Mouse (Mus musculus) thymus, adult 18-20 months (tissue): Measurements from ENCODE around the gene Als2.

Source experiments
- DNase-seq, 2 experiments: peaks; one replicate each; pipeline ENCODE4 v3.0.0; 2022; ENCODE audit warnings: mixed read lengths in 2 of 2

Gene Als2

DNA sequence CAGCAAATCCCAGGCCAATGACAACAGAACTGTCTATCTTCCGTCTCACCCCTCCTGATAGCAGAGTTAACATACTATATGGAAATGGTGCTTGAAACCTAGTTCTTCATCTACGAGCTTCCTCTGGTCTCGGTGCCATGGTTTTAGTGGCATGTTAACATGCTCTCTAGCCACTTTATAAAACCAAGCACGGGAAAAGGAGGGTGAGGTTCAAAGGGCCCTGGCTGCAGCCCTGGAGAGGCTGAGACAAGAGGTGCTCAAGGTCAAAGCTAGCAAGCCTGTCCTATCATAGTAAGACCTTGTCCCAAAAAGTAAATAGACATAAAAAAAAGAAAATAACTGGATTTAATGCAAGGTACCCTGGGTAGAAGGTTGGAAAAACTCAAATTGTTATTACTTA lies 25.4 kb downstream of the Als2 start:
- DNase-seq = no peak

DNA sequence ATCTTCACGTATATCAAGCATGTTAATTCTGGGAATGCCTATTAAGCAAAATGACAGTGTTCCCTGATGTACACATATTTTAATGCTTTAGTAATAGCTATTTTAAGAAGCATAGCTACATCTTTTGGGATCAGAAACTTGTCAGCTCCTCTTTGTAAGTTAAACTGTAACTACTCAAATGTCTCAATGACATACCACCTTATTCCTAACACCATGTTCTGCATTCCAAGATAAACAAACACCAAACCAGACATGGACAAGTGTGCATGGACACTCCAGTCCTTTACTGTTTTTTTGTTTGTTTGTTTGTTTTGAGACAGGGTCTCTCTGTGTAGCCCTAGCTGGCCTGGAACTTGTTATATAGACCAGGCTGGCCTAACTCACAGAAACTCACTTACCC lies 28.7 kb downstream of the Als2 start:
- no peak for DNase-seq

DNA sequence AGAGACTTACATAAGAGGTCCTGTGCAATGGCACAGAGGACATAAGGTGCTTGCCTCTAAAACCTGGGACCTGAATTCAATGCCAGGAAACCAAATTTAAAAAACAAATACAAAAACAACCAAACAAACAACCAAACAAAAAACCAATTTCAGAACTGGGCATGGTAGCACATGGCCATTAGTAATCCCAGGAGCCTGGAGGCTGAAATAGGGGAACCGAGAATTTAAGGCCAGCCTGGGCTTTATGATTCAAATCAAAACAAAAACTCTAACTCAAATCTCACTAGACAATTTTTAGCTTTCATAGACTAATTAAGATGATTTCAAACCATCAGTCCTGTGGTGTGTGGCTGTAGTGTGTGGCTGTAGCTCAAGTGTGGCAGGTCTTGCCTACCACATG lies 32.5 kb downstream of the Als2 start:
- DNase-seq = no peak

DNA sequence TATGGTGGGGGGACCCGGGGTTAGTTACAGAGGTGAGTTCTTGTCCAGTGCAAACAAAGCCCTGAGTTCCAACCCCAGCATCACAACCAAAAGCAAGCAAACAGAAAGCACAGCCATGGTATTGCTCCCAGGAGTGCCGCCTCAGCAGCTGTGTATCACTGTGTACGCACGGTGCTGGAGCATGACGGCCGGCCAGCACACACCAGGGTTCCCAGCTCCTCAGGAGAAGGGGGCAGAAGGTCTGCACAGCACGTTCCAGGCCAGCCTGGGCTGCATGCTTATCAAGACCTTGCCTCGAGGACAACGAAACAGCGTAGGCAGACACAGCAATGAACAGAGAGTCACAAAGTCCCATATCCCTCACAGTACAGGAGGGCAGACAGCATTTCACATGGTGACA lies 34.7 kb downstream of the Als2 start:
- DNase-seq = no peak

- DNase-seq = no peak
Observed at GRCm38 (mm10) chr1:59201561-59201960, 35.5 kb downstream of the Als2 start.

GRCm38 (mm10) chr1:59200960-59201359 lies 36.1 kb downstream of the Als2 start:
- DNase-seq = no peak

DNA sequence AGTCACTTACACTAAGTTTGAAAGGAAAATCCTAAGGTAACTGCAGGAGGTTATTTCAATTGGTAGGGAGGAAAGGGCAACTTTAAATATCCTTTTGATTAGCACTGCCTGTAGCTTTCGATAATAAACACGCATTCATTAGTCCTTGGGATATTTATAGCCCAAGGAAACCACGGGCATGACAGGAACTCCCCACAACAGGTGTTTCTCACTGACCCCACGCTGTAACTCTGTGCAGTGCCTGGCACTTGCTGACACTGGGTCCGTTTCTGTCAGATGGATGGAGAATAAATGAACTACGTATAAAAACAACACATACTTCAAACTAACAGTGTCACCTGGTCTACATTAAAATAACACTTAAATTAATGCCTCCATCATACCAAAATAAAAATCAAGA lies 42.1 kb downstream of the Als2 start:
- no peak for DNase-seq

- no peak for DNase-seq
Observed at GRCm38 (mm10) chr1:59187786-59188185, 49.2 kb downstream of the Als2 start.

DNA sequence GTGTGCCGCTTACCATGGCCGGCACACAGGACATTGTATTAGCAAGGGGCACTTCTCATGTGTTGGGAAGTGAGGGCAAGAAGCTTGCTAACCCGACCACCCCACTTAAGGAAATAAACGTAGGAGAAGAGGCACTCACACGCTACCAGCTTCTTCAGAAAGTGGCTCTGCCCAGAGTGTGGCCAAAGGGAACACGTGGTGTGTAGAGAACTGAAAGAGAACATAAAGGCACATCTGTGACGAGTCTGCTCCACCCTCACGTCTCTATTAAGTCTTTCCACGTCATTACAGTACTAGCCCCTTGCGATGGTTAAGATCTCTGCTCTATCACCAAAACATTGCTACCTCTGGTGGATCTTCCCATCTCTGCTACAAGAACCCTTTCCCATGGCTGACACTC lies 50.7 kb downstream of the Als2 start:
- no peak for DNase-seq

GRCm38 (mm10) chr1:59185410-59185809 lies 51.6 kb downstream of the Als2 start:
- DNase-seq = no peak

- DNase-seq = no peak
Observed at GRCm38 (mm10) chr1:59183045-59183444, 54.0 kb downstream of the Als2 start.

DNA sequence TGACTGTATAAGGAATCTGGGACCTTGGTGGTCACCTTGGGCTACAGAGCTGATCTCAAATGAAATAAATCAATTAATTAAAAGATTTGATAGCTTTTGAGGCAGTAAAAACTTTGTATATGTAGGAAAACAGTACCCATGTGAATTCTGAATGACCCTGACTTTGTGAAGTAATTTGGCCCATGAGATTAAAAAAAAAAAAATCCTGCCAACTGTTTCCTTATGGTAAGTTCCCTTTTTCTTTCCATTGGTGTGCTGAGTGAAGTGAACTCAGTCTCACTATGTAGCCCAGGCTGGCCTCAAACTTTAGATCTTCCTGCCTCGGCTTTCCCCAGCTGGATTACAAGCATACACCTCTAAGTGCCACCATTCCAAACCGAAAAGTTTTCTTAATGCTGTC lies 54.7 kb downstream of the Als2 start:
- no peak for DNase-seq

DNA sequence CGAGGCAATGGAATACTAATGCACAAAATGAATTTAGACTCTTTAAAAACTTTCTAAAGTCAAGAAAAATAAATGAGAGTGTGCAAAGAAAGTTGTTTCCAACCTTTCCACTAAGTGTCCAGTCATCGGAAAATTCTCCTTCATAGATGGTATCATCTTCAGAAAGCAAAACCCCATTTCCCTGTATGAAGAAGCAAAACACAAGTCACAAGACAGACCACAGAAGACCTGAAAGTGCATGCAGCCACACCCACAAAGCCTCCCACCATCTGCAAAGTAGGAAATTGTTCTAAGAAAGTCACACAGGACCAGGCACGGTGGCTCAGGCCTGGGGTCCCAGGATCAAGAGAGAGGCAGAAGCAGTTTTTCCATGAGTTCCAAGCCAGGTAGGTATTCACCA lies 57.0 kb downstream of the Als2 start:
- DNase-seq = peak in 1 of 2 experiments; percentile 36

GRCm38 (mm10) chr1:59178401-59178800 lies 58.6 kb downstream of the Als2 start:
- no peak for DNase-seq

- DNase-seq = no peak
Observed at GRCm38 (mm10) chr1:59174514-59175373, 62.3 kb downstream of the Als2 start.

GRCm38 (mm10) chr1:59173023-59173422 lies 64.0 kb downstream of the Als2 start:
- DNase-seq = peak; percentile 28 to 56

DNA sequence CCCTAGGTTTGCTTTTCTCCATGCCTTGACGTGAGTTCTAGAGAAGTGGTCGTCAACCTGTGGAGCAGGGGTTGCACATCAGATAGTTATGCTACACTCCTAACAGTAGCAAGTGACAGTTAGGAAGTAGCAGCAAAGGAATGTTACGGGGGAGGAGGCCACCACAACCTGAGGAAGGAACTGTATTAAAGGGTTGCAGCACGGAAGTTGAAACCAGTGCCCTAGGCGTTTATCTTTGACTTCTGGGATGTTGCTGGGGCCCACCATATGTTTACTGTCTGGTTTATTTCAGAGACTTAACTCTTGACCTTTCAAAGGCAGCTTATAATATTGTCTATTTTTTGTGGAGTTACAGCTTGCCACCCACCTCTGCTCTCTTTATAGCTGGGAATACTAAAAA lies 65.2 kb downstream of the Als2 start:
- DNase-seq = no peak

- DNase-seq = no peak
Observed at GRCm38 (mm10) chr1:59170290-59170689, 66.7 kb downstream of the Als2 start.

- no peak for DNase-seq
Observed at GRCm38 (mm10) chr1:59169586-59169985, 67.4 kb downstream of the Als2 start.

DNA sequence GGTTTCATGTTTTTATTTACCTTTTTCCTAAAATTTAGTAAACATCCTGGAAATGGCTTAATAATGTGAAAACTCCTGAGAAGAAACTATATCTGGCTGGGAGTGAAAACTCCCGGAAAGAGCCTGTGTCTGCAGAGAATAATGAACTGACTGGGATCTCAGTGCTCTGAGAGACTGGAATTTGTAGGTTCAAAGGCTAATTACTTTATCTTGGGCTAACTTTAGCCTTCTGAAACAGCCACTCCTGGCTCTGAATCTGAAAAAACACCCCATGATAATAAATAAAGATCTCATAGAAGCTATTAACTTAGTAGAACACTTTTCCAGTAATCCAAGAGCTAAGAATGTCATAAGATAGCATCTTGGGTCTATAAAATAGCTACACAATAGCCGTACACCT lies 68.5 kb downstream of the Als2 start:
- DNase-seq = no peak

DNA sequence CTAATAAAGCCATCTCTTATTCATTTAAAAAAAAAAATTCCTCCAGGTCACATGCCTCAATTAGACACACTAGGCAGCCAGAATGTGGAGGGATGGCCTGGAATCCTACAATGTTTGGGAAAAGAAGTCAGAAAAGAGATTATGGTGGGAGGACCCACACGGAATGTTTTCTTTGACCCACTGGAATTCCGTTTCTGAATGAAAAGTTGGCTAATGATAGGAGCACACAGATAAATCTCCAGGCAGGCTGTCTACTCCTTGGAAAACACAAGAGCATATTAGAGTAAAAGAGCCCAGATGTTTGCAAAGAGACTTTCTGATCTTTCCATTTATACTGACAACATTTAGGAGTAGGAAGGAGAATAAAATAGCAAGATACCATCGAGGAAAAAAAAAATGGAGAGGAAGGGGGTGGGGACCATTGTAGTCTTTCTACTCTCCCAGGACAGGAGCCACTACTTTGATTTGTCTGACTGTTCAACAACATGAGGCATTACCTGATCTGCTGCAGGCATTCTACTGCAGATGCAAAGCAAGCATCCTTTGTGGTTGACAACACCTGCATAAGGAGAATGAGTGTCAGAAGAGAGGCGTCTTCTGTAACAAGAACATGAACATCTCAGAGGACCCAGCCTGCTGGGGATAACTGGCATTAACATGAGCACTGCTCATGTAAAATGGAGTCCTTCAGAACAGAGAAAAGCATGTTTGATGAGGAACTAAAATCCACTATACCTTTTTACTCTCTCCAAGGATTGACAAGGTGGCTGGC lies 69.2 kb downstream of the Als2 start:
- DNase-seq = peak in 1 of 2 experiments; percentile 34

- no peak for DNase-seq
Observed at GRCm38 (mm10) chr1:59166232-59166905, 70.7 kb downstream of the Als2 start.

GRCm38 (mm10) chr1:59163918-59164317 lies 73.1 kb downstream of the Als2 start:
- no peak for DNase-seq

DNA sequence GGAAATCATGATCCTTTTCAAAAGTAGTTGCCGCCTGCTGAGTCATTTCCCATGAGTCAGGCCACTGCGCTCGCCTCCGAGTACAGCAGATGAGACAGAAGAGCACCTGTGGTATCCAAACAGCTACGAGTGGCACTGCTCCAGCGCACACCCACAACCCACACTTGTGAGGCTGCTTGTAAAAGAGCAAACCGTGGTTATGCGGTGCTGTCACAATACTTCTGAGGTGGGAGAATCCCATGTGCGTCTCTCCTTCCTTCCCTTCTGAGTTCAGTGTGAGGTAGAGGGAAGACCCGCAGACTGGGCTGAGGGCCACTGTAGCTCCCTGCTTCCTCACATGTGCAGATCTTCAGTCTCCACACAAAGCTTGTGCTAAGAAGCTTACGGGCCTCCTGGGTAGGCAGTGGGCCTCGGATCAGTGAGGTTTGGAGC lies 74.0 kb downstream of the Als2 start, which contains the start of gene Mpp4:
Gene Mpp4 (minus strand): TSS at position 360 of the 432 bp plus-strand sequence.
- DNase-seq = peak; percentile 67 to 74
